Mouse (Mus musculus): ENCODE measurements around the gene Rad1.
"Not testable (repeated sequence)": the region's sequence is repeated elsewhere in the genome, so short reads cannot be mapped to it uniquely, and the experiment has no call there.

The Rad1 gene

DNA sequence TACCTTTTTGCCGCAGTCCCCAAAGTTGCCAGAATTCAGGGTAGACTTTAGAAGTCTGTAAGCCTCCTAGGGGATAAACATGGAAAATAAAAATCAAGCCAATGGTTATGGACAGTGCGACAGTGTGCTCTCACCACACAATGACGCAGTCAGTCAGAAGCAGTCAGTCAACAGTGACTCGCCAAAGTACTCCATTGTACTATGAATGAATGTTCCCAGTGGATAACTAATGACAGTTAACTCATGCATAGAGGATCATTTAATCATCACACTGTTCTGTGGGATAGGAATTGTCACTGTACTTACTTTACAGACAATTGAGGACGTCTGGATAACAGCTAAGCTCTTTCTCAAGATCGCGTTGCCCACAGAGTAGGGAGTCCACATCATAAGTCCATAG is 29.3 kb downstream of the Rad1 start:
- DNase-seq (ENCODE audit: low read depth, low spot score): no peak

DNA sequence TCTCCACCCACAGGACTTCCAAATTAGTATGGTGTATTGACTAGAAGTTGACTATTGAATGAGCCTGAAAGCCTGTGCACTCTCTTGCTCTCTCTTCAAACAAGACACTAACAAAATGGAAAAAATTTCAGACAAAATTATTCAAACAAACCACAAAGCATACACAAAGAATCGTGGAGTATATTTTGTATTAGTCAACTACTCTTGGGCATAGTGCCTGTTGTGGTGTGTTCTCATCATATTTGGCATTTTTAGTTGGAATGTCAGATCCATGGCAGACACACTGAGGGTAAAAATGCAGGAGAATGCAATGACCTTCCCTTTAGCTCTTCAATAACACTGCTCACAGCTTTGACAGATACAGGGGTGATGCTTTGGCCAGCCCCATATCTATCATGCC is 40.1 kb downstream of the Rad1 start:
- DNase-seq (ENCODE audit: low read depth, low spot score): no peak

DNA sequence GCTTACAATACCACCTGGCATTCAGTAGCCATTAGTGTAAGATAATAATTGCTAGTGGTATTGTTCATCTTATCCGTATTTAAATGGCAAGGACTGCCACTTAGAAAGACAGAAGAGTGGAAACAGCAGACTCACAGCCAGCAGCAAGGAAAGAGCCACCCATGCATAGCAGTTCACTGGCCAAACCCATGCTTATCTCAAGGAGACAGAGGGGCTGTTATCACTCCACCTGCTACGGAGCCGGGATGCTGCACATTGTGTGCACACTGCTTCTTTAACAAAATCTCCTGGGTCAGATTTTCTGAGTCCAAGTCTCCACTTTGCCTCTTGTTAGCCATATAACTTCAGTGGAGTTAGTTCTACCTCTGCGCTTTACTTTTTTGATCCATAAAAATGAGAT is 45.5 kb downstream of the Rad1 start:
- DNase-seq (ENCODE audit: low read depth, low spot score): no peak

DNA sequence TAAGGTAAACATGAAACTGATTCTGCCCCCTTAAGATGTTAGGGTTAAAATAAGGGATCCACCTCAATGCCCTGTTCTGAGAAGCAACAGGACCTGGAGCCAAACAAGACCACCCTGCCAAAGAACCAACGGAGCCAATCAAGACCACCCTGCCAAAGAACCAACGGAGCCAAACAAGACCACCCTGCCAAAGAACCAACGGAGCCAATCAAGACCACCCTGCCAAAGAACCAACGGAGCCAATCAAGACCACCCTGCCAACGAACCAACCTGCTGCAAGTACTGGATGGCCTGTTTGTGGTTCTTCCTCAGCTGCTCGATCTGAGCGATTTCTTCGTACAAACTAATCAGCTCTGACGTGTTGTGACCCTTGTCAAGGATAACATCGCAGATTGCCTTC is 47.5 kb downstream of the Rad1 start:
- not testable (repeated sequence) for DNase-seq (ENCODE audit: low read depth, low spot score)

DNA sequence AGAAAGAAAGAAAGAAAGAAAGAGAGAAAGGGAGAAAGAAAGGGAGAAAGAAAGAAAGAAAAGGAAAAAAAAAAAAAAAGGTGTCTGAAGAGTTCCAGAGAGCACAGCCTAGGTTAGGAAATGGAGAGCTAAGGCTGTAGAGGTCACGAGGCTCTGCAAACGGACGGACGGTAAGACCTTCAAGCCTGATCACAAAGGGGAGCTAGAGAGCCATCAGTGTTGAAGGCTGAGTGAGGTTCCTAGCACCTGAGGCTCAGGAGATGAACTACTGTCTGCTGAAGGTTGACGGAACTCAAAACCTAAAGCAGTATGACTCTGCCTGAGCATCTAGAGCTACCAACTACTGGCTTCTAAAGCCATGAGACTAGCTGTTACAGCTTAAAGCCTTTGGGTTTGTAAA is 48.8 kb downstream of the Rad1 start:
- no peak for DNase-seq (ENCODE audit: low read depth, low spot score)

DNA sequence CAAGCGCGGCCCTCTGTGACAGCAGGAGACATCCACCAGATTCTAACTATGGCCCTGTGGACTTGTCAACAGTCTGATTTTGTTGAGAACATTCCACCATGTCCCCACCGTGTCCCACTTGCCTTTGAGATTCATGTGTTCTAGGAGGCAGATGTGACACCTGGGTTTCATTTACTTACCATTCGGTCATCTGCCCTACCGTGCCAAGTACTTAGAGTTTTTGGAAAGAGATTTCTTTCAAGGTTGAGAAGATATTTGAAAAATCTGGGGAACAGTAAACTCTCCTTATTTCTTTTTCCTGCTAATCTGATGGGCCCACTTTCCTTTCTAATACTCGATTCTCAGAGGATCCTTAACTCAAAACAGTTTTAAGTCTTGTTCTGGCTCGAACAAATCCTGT is 50.2 kb downstream of the Rad1 start:
- no peak for DNase-seq (ENCODE audit: low read depth, low spot score)

DNA sequence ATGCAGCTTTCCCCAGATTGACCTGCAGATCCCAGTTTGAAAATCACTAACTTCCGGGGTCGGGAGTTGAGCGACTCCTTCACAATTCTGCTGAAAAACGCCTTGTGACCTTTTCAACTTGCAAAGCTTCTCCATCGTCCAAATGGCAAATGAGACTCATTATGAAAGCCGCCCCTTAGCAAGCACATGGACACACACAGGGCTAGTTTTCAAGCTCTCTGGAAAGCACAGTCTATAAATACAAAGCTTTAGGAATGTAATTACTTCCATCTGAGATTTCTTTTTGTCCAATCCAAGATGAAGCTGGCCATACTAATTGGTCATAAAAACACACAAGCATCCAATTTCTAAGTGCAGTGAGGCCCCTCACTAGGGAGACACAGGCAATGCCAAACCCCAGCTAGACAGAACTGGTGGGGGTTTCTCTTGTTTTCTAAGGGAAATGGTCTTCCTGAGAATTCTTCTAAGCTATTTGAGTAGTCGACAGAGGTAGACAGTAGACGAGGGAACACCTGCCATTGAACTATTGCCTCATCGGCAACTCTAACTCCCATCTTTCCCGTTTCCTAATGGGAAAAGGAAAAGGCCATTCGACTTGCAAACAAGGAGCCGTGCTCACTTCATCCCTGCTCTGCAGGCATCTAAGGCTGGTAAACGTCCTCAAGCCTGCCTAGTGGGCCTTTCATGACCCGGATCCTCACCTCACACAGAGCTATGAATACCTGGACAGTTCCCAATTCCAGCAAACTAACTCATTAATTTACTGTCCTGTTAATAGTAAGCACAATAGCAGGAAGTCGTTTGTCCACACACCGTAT is 54.7 kb downstream of the Rad1 start:
- DNase-seq (ENCODE audit: low read depth, low spot score): no peak
